Mouse (Mus musculus): ENCODE data around the gene Ufl1. TPM values are rescaled to one million over a fixed set of nuclear protein-coding genes. Genes with fewer than 3 reads are reported as not detected.

The Ufl1 gene
- total RNA-seq, 1 experiment from 2014 or later: 22.8 TPM

Other genes starting within 250 kb of the Ufl1 start
- not detected in 2 replicates for gene Fhl5, start 38.9 kb downstream of the Ufl1 start, total RNA-seq (2017)

All from neutrophil, adult 5-6 weeks (primary cell).